Mouse (Mus musculus) pancreas, adult 10 weeks (tissue): Measurements from ENCODE around the gene Col6a4. TPM values are rescaled to one million over a fixed set of nuclear protein-coding genes. Genes with fewer than 3 reads are reported as not detected.

Experiments
- polyA plus RNA-seq: library from polyadenylated mRNA; stranded (reverse); fragments of 350-450 nt; fragmentation: Illumina TruSeq; extraction: RNeasy Lipid Tissue Mini Kit (QIAGEN cat#74804); gene quantifications from one replicate; pipeline ENCODE4 v1.2.3, GENCODE M21; 2015; ENCODE audit warnings: low read depth, low replicate concordance; ENCODE audit not compliant: insufficient read depth

Col6a4 gene
- polyA plus RNA-seq, result not detected

GRCm38 (mm10) chr9:106096683-106097082 lies at the start of gene Col6a4:
TSS of gene Col6a4 (minus strand) at chr9:106096783.

GRCm38 (mm10) chr9:105960533-105960932 lies 136.1 kb downstream of the Col6a4 start, which contains the start of gene Col6a5:
TSS of gene Col6a5 (minus strand) at chr9:105960643.

Other genes starting within 250 kb of the Col6a4 start
- gene Col6a5, start 136.1 kb downstream of the Col6a4 start, polyA plus RNA-seq, result 1.6 TPM
- not detected for gene Glyctk, start 61.4 kb upstream of the Col6a4 start, polyA plus RNA-seq
- 8.1 TPM for gene Wdr82, start 74.1 kb upstream of the Col6a4 start, polyA plus RNA-seq
- gene Ppm1m, start 103.0 kb upstream of the Col6a4 start, polyA plus RNA-seq, result 10.4 TPM
- 7.6 TPM for gene Twf2, start 106.3 kb upstream of the Col6a4 start, polyA plus RNA-seq
- gene Tlr9, start 125.8 kb upstream of the Col6a4 start, polyA plus RNA-seq, result not detected
- gene Alas1, start 151.9 kb upstream of the Col6a4 start, polyA plus RNA-seq, result 11.3 TPM
- 1.6 TPM for gene Poc1a, start 184.3 kb upstream of the Col6a4 start, polyA plus RNA-seq